Mouse (Mus musculus) heart, adult 18-20 months (tissue): Measurements from ENCODE around the gene Errfi1. TPM values are rescaled to one million over a fixed set of nuclear protein-coding genes. Genes with fewer than 3 reads are reported as not detected.
"Not testable (repeated sequence)": the region's sequence is repeated elsewhere in the genome, so short reads cannot be mapped to it uniquely, and the experiment has no call there.

ENCODE experiments used
- DNase-seq, 2 experiments: peaks; one replicate each; pipeline ENCODE4 v3.0.0; 2021 to 2022; ENCODE audit warnings: mixed read lengths in 1 of 2
- total RNA-seq, 2 experiments: library from RNA; stranded (reverse); gene quantifications; 2 replicates each; pipeline ENCODE4 v1.2.3; 2021

Errfi1 gene
- total RNA-seq, 2 experiments from 2014 or later: 26.7 to 29.9 TPM

DNA sequence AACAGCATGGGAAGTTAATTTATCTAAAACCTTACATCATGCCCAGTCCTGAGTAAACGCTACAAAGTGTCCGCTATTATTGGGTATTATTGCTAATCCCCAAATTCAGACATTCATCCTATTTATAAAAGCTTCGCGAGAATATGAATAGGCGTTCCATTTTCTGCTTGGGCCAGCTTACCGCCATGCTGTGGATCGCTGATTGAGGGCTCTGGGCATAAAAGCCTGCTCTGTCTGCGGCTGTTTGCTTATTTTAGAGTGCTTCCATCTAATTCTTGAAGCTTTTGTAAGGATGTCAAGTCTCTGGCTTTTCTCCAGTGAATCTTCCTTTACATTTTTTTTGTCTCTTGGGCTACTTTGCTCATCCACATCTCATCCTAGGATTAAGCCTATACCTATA lies 7.4 kb upstream of the Errfi1 start:
- no peak for DNase-seq

DNA sequence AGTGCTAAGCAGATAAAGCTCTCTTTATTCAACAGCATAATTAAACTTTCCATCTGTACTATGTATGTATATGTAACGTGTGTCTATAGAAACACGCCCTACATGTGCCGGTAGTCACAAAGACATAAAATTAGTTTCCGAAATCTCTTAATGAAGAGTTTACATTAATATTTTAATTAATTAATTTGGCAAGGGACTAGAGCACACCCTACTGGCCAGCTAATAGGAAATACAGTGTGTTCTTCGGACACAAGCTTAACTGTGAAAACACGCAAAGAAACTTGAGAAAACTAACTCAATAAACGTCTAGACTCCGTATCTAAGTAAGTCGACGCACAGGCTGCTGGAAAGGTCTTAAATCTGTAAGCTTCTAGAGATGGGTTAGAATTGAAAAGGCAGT lies 3.8 kb upstream of the Errfi1 start:
- DNase-seq: no peak

DNA sequence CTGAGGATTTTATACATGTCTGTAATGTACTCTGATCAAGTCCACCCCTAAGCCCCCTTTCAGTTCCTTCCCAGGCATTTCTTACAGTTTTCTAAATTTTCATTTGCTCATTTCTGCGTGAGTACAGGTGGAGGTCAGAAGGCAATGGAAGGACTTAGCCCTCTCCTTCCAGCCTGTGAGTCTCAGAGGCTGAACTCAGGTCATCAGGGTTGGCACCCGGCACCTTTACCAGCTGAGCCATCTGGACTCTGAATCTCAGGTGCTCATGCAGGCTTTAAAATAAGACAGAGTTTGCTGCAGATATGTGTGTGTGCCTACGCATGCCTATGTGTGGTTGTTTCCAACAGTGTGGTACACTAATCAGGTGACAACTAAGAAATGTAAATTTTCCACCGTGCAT lies 2.8 kb upstream of the Errfi1 start:
- DNase-seq: no peak

DNA sequence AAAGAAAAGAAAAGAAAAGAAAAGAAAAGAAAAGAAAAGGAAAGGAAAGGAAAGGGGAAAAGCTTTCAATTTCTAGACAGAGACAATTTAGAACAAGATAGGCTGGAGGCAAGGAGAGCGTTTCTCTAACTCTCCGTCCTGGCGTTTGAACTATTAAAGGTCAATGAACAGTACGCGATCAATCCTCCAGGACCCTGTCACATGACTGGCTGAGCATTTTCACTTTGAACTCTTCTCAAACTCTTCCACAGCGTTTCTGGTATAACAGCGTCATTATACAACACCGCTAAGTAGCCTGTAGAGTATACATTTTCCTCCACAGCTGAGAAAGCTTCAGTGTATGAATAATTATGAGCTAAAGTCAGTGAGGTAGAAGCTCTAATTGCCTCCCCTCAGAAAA lies 1.7 kb upstream of the Errfi1 start:
- DNase-seq: no peak

GRCm38 (mm10) chr4:150852479-150852878 lies 1.2 kb upstream of the Errfi1 start:
- peak; percentile 70 to 80 for DNase-seq

- peak; percentile 96 to 98 for DNase-seq
These were observed 1.1 kb downstream of the Errfi1 start for GRCm38 (mm10) chr4:150854839-150855246.

DNA sequence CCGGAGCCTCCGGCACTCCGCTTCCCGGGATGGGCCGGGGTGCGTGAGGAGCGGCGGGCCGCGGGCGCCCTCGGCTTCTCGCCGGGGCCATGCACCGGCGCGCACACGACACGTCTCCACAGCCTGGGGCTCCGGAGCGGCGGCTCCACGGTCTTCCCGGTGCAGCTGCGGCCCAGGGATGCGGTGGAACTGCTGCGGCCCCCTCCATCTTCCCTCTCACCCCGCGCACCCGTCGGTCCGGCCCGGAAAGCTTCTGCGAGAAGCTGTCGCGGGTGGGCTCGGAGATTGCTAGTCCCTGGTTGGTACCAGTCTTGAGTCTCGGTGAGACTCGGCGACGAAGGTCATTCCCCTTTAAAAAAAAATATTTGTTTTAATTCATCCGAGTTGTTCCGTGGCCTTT lies 1.6 kb downstream of the Errfi1 start:
- peak in 1 of 2 experiments; percentile 55 for DNase-seq

- DNase-seq: peak in 1 of 2 experiments; percentile 31
These were observed 6.8 kb downstream of the Errfi1 start for GRCm38 (mm10) chr4:150860526-150860925.

DNA sequence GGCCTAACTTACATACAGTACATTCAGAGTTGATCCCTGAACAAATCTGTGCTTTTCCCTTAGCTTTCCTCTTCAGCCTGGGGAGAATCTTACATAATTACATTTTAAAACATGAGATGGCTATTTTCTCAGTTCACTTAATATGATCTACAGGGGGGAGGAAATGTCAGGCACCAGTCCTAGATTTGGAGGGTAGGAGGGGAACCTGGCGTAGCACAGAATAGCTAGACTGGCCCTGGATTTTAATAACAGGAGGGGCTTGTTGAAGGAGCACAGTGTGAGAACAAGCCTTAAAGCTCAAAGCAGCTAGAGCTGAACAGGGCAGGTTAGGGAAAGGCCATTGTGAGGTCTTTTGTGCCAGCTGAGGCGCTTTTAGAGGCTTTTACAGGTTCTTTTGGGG lies 7.4 kb downstream of the Errfi1 start:
- DNase-seq: no peak

DNA sequence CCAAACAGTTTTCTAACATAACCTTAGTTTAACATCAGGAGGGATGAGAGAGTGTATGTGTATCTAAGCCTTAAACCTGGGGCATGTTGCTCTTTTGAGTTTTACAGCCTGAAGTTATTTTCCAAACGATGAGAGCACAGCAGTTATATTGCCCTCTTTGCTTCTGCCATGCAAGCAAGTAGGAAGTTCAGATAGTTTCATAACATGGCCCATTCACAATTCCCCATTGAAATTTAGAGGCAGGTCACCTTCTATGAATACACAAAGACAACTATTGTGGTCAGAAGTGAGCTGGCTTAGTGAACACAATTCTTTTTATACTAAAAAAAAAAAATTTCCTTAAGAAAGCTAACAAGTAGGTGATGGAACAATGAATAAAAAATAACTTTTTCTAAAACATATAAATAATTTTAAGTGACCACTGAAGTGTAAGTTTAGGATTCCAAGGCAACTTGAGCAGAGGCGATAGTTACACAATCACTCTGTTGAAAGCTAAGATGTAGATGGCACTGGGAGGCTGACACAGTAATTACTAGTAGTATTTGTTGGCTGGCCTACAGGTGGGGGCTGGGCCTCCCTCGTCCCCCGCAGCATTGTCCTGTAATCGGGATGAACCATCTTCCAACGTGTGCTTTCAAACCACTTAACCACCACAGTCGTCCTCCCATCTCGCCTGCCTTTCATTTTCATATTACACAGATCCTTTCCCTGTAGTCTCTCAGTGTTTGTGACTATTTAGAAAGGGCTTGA lies 9.1 kb downstream of the Errfi1 start:
- DNase-seq: no peak

DNA sequence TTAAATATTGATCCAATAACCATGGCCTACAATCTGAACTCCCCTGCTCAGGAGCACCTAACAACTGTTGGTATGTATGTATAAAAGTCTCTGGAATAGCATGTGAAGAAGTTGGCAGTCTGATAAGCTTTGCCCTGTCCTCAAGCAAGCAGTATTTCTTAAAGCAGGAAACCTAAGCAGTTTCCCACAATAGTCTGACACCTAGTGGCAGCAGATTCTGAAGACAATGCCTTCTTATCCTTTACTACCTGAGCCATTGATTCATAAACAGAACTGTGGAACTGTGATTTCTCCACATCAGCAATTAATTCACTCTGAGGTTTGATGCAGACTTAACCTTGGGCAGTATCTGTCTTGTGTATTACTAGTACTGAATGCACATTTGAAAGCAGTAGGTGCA lies 11.7 kb downstream of the Errfi1 start:
- DNase-seq: peak in 1 of 2 experiments; percentile 24

DNA sequence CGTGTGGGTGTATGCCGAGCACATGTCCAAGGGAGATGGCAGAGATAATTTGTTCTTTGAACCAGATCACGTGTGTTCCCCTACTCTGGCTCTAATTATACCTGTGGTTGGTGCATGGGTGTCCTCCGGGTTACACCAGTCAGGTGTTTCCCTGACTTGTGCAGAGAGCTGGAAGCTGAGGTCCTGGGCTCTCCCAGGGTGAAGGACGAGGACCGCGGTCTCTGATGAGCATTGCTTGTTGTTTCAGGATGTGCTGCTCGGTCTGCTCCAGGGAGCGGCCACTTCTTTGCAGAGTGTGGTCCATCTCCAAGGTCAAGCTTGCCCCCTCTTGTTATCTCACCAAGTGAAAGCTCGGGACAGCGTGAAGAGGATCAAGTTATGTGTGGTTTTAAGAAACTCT lies 12.3 kb downstream of the Errfi1 start:
- DNase-seq: no peak

DNA sequence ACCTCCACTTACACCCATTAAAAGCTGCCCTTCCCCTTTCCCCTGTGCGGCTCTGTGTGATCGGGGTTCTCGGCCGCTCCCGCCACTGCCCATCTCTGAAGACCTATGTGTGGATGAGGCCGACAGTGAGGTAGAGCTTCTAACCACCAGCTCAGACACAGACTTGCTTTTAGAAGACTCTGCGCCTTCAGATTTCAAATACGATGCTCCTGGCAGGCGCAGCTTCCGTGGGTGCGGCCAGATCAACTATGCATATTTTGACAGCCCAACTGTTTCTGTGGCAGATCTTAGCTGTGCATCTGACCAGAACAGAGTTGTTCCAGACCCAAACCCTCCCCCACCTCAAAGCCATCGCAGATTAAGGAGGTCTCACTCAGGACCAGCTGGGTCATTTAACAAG lies 12.8 kb downstream of the Errfi1 start:
- peak in 1 of 2 experiments; percentile 3 for DNase-seq

DNA sequence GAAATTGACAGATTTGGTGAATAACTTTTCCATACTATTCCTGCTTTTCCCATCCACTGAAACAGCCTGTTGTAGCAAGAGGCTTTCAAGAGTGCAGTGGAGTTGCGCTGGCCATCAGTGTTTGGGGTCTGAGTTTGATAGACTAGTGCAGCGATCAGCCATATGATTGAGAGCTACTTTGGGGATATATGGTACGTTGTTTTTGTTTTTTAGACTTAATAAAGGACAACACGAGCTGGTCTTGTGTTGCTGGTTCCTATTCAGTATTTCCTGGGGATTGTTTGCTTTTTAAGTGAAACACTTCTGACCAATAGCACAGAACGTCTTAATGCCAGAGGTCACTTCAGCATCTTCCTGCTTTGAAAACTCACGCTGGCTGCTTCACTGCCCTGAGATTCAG lies 14.4 kb downstream of the Errfi1 start:
- no peak for DNase-seq

DNA sequence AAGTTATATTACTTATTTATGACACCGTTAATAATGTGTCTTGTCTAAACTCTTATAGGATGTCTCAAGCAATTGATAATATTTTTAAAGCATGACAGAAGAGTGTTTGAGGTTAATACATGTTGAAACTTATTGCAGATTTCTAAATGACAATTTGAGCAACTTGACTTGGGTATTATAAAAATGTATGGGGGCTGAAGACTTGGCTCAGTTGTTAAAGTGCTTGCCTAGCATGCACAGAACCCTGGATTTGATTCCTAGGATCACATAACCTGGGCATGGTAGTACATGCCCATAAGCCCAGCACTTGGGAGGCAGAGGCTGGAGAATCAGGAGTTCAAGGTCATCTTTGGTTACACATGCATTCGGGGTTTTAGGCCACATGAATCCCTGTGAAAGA lies 15.1 kb downstream of the Errfi1 start:
- no peak for DNase-seq

DNA sequence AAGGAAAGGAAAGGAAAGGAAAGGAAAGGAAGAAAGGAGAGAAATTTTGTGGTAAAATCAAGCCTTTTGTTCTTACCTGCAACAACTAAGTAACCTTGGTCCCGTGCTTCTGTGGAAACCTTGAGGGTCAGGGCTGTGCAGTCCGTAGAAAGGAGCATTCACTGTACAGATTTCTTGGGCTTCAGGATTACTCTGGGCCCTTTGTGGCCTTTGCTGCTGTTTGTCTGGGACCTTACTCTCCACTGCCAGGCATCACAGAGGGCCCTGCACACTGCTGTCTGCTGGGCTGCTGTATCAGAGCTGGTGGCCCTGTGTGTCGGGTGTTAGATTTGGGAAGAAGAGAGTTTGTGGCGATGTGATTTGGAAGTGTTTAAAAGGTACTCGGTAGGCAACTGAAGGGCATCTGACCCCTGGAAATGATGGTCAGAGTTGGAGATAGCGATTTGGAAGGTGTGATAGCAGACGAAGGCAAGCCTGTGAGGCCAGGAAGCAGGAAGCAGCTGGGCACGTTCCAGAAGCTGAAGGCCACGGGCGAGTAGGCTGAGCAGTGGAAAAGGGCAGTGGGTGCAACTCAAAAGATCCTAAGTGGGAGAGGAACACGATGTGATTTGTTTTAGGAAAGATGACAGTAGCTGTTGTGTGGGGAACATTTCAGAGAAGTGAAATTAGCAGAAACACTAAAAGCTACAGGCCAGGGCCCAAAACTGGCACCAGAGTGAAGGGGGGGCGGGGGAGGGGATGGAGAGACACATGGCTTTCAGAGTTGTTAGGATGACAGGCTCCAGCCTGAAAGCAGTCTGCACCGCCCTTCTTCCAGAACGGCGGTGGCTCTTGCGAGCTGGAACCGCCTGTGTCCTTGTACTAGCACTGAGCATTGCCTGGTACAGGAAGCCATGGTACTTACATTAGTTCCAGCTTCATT lies 15.8 kb downstream of the Errfi1 start:
- DNase-seq: peak; percentile 28 to 43

- peak in 1 of 2 experiments; percentile 42 for DNase-seq
These were observed 17.3 kb downstream of the Errfi1 start for GRCm38 (mm10) chr4:150870963-150871391.

- peak; percentile 70 to 83 for DNase-seq
These were observed 17.8 kb downstream of the Errfi1 start for GRCm38 (mm10) chr4:150871392-150872138.

DNA sequence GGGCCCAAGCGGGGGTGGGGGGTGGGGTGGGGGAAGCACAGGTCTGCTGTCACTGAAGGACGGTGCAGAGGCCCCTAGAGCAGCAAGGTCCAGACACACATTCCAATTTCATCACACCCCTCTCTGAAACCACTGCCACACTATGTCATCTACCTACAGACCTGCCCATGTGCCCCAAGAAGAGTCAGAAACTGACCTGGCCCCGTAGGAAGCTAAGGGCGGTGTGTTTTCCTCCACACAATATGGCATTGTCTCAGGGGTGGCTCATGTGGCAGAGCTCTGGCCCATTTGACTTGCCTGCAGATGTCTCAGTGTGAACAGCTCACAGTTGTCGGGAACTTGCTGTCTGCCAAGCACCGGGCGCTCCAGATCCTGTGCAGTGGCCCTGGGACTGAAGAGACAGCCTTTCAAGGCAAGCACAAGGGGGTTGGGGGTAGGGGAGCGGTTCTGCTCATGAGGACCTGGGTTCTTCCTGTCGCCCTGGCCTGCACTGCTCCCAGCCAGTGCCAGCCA lies 18.5 kb downstream of the Errfi1 start:
- peak; percentile 28 to 36 for DNase-seq

GRCm38 (mm10) chr4:150872681-150873080 lies 19.0 kb downstream of the Errfi1 start:
- DNase-seq: no peak

- DNase-seq: not testable (repeated sequence)
These were observed 20.7 kb downstream of the Errfi1 start for GRCm38 (mm10) chr4:150874416-150874815.

DNA sequence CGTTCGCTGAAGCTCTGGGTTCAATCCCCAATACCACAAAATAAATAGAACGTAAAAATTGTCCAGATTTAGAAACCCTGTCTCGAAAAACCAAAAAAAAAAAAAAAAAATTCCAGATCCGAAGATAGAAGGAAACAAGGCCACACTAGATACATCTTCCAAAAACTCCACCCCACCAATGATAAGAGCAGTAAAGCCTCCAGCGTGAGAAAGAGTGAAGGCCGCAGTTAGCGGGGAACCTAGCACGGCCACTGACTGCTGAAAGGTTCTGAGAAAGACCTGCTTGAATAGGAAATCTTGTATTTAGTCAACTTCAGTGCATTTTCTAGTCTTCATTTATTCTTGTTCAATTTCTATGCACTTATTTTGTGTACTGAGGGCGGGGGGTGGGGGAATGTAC lies 21.7 kb downstream of the Errfi1 start:
- DNase-seq: no peak
